Mouse (Mus musculus): ENCODE data around the gene Kif26b. TPM values are rescaled to one million over a fixed set of nuclear protein-coding genes. Genes with fewer than 3 reads are reported as not detected.

The Kif26b gene
- polyA plus RNA-seq, 1 experiment from 2014 or later: 2.9 TPM

DNA sequence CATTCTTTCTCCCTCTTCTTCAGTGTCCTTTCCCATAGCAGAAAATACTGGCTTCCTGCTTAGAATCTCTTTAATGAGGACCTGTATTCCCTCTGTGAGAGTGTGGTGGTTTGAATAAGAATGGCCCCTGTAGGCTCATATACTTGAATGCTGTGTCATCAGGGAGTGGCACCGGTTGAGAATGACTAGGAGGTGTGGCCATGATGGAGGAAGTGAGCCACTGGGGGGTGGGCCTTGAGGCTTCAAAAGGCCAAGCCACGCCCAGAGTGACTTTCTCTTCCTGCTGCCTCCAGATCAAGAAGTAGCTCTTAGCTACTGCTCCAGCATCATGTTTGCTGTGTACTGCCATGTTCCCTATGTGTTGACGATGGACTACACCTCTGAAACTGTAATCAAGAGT, 15.7 kb downstream of the Kif26b start:
- Histone ChIP-seq H3K4me1 (no peaks in the 10 kb centered on the region), H3K27me3 (no peaks in the 10 kb centered on the region), H3K27ac (no peak overlapping the region), H3K4me2 (no peak overlapping the region), H3K9ac (no peak overlapping the region), H3K4me3 (no peak overlapping the region), H3K36me3 (ENCODE audit: poor library complexity, severe bottlenecking) (no peaks in the 10 kb centered on the region), H3K9me3 (replicated peaks) (no peaks in the 10 kb centered on the region)
- 78% methylated on average over 3 of the region's 3 CpGs for WGBS
- no peak for ATAC-seq

DNA sequence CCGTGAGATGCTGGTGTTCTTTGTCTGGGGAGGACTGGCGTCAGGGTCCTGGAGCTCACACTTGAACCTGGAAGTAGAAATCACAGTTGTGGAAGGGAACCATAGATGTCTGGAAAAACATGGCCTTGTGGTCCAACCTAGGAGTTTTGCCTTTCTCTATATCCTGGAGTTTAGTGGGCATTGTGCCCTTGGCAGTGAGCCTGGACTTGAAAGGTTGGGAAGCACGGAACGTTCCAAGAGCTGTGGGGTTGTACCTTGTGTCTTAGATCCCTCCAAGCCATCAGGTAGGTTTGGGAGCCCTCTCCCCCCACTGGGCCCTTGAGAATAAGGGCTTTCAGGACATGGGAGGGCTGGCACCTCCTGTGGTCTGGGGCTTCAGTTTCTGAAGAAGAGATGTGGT, 20.7 kb downstream of the Kif26b start:
- Histone ChIP-seq H3K4me3 (no peak overlapping the region), H3K4me2 (no peak overlapping the region)

DNA sequence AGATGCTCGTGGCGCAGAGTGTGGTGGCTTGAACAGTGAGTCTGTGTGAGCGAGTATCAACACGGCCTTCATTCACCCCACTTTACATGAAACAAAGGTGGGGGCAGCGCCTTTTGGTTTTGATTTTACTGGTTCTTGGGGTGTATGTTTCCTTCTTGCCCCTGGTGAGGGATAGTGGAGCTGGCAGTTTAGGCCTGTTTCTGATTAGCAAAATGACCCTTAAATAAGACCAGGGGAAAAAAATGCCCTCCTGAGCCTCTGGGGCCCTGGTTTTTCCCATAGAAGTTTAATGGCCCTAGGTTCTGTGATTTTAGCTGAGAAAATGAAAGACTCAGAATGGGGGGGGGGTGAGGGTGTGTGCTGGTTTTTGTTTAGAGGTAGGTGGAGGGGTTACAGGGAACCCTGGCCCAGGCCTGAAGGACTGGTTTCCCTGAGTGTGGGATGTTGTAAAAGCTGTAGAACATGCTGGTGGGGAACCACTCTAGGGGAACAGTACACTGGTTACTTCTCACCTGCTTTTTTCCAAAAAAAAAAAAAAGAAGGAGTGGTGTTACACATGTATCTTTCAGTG, 21.6 kb downstream of the Kif26b start:
- ATAC-seq: no peak
- no peaks in the 10 kb centered on the region for H3K36me3 ChIP-seq (ENCODE audit: poor library complexity, severe bottlenecking)
- H3K4me1 ChIP-seq: peaks cover 4% of the 10 kb centered on the region; the same call in 1 of the 2 replicates
- no peak overlapping the region for H3K4me2 ChIP-seq
- H3K27me3 ChIP-seq: no peaks in the 10 kb centered on the region
- WGBS: 91% methylated on average over 5 of the region's 5 CpGs
- H3K27ac ChIP-seq: no peak overlapping the region
- H3K4me3 ChIP-seq: no peak overlapping the region
- H3K9ac ChIP-seq: no peak overlapping the region
- H3K9me3 ChIP-seq (replicated peaks): no peaks in the 10 kb centered on the region

More for the DNA sequence above, 20.7 kb downstream of the Kif26b start:
- H3K27me3 ChIP-seq: no peaks in the 10 kb centered on the region
- peaks cover 4% of the 10 kb centered on the region; the same call in 1 of the 2 replicates for H3K4me1 ChIP-seq
- WGBS: 84% methylated on average over 4 of the region's 4 CpGs
- no peaks in the 10 kb centered on the region for H3K36me3 ChIP-seq (ENCODE audit: poor library complexity, severe bottlenecking)
- H3K9ac ChIP-seq: no peak overlapping the region
- ATAC-seq: no peak
- H3K27ac ChIP-seq: no peak overlapping the region
- no peaks in the 10 kb centered on the region for H3K9me3 ChIP-seq (replicated peaks)

DNA sequence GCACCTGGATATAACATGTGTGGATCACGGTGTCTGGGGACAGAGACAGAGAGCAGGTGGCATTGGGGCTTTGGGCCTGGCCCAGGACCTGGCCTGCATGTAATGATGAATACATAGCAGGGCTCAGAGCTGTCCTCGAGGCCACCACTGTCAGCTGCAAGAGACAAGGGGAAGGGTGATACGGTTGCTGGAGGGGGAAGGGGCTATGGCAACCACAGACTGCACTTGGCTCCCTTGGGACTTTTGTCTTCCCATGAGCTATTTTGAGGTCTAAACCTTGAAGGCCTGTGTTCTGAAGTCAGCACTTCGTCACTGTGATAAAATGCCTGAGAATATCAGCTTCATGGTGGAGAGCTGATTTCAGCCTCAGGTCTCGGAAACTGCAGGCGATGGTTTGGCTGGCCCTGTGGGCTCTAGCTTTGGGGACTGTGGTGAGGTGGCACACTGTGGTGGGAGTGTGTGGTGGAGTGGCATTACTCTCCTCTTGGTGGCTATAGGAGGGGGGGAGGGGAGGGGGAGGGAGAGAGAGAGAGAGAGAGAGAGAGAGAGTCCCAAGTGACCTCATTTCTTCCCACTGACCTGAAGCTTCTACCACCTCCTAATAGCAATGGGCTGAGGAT, 23.5 kb downstream of the Kif26b start:
- WGBS: 95% methylated on average over 6 of the region's 6 CpGs
- no peak for ATAC-seq

DNA sequence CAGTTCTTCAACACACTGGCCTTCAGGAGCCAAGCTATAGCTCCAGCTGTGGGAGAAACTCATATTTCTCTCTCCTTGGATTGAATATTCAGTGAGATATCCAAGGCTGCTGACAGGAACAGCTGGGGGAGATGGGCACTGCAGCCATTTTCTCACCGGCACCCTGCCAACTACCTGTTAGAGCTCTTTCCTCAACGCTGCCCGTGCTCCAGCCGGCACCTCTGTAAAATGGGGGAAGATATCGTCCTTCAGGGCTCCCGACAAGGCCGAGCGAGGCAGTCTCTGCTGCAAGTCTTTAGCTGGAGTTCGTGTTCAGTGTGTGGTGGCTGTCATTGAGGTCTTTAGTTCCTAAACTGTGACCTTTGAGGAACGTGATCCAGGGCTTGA, 24.0 kb downstream of the Kif26b start:
- Histone ChIP-seq H3K4me2 (no peak overlapping the region), H3K27me3 (no peaks in the 10 kb centered on the region), H3K4me1 (peaks cover 4% of the 10 kb centered on the region; the same call in 1 of the 2 replicates), H3K36me3 (ENCODE audit: poor library complexity, severe bottlenecking) (no peaks in the 10 kb centered on the region), H3K27ac (no peak overlapping the region), H3K9me3 (replicated peaks) (no peaks in the 10 kb centered on the region), H3K9ac (no peak overlapping the region), H3K4me3 (no peak overlapping the region)
- WGBS: 69% methylated on average over 10 of the region's 10 CpGs
- no peak for ATAC-seq

More for the DNA sequence above, 23.5 kb downstream of the Kif26b start:
- Histone ChIP-seq H3K4me1 (peaks cover 4% of the 10 kb centered on the region; the same call in 1 of the 2 replicates), H3K4me2 (no peak overlapping the region), H3K27me3 (no peaks in the 10 kb centered on the region), H3K4me3 (no peak overlapping the region), H3K27ac (no peak overlapping the region), H3K9ac (no peak overlapping the region), H3K9me3 (replicated peaks) (no peaks in the 10 kb centered on the region), H3K36me3 (ENCODE audit: poor library complexity, severe bottlenecking) (no peaks in the 10 kb centered on the region)

DNA sequence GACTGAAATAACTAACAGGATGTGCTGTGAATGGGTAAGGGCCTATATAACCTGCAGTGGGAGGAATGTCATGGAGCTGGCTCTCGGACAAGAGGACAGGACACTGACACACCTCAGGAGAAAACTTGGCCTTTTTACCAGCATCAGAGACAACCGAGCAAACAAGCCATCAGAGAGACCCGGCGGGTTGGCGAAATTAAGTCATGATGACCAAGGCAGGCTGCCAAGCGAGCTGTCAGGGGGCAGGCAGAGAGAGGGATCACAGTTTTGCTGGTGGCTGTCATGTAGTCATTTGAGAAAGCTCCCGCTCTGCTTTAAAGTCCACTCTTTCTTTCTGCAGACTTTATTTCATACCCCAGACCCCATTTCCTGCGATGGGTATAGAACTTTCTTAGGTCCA, 27.3 kb downstream of the Kif26b start:
- H3K9me3 ChIP-seq (replicated peaks): peaks cover 6% of the 10 kb centered on the region; the same call in 1 of the 2 replicates
- no peaks in the 10 kb centered on the region for H3K27me3 ChIP-seq
- no peak overlapping the region for H3K27ac ChIP-seq
- H3K4me3 ChIP-seq: no peak overlapping the region
- H3K36me3 ChIP-seq (ENCODE audit: poor library complexity, severe bottlenecking): no peaks in the 10 kb centered on the region
- no peak overlapping the region for H3K9ac ChIP-seq
- no peak overlapping the region for H3K4me2 ChIP-seq
- ATAC-seq: no peak
- 94% methylated on average over 8 of the region's 8 CpGs for WGBS
- H3K4me1 ChIP-seq: peaks cover 4% of the 10 kb centered on the region; the same call in 1 of the 2 replicates

DNA sequence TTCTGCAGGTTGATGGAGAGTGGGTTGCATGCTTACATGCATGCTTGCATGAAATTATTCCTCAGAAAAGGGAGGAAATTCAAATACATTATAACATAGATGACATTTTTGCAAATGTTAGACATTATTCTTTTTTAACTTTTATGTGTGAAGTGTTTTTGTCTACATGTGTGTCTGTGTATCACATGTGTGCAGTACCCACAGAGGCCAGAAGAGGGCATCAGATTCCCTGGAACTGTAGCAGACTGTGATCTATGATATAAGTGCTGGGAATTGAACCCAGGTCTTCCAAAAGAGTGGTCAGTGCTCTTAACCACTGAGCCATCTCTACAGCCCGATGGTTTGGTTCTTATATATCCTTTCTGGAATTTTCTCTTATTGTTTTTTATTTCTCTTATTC, 31.1 kb downstream of the Kif26b start:
- no peaks in the 10 kb centered on the region for H3K36me3 ChIP-seq (ENCODE audit: poor library complexity, severe bottlenecking)
- H3K4me2 ChIP-seq: no peak overlapping the region
- H3K4me1 ChIP-seq: no peaks in the 10 kb centered on the region
- ATAC-seq: no peak
- 100% methylated on average over 1 of the region's 1 CpGs for WGBS
- no peak overlapping the region for H3K9ac ChIP-seq
- no peaks in the 10 kb centered on the region for H3K27me3 ChIP-seq
- H3K4me3 ChIP-seq: no peak overlapping the region
- peaks cover 6% of the 10 kb centered on the region; the same call in 1 of the 2 replicates for H3K9me3 ChIP-seq (replicated peaks)
- H3K27ac ChIP-seq: no peak overlapping the region

DNA sequence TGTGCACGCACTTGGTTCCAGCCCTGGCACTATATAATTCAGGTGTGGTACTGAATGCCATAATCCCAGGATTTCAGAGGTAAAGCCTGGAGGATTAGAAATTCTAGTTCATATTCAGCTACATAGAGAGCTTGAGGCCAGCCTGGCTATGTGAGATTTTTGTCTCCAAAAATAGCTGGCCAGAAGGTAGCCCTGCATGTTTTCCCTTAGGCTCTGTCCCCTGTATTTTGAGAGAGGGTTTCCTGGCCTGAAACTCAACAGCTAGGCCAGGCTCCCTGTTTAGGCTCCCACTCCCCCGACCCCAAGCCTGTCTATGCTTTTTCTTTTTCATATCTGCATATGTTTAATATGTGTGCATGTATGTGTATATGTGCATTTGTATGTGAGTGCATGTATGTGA, 34.9 kb downstream of the Kif26b start:
- no peak overlapping the region for H3K9ac ChIP-seq
- WGBS: 82% methylated on average over 2 of the region's 2 CpGs
- ATAC-seq: no peak
- no peak overlapping the region for H3K4me3 ChIP-seq
- no peaks in the 10 kb centered on the region for H3K36me3 ChIP-seq (ENCODE audit: poor library complexity, severe bottlenecking)
- 0 out of 2 replicates have a peak, but pooled peaks cover 2% of the 10 kb centered on the region for H3K27me3 ChIP-seq
- peaks cover 6% of the 10 kb centered on the region; the same call in 1 of the 2 replicates for H3K9me3 ChIP-seq (replicated peaks)
- H3K4me1 ChIP-seq: peaks cover 3% of the 10 kb centered on the region; the same call in 1 of the 2 replicates
- H3K4me2 ChIP-seq: no peak overlapping the region
- H3K27ac ChIP-seq: no peak overlapping the region

DNA sequence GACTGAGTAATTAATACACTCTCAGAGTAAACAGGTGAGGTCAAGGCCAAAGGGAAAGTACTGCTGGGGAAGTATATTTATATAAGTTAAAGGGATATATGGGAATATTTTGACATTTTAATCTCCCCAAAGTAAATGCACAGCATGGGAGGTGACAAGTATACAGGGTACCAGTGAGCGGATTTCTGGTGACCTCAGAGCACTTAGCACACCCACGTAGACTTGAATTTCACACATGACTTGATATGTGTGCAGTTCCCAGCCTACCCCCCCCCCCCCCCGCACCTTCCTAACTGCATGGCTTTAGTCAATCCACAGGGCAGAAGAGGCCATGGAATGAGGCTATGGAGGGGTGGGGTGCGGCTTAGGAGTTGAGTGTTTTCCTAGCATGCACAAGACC, 35.9 kb downstream of the Kif26b start:
- 0 out of 2 replicates have a peak, but pooled peaks cover 2% of the 10 kb centered on the region for H3K27me3 ChIP-seq
- WGBS: 65% methylated on average over 4 of the region's 4 CpGs

DNA sequence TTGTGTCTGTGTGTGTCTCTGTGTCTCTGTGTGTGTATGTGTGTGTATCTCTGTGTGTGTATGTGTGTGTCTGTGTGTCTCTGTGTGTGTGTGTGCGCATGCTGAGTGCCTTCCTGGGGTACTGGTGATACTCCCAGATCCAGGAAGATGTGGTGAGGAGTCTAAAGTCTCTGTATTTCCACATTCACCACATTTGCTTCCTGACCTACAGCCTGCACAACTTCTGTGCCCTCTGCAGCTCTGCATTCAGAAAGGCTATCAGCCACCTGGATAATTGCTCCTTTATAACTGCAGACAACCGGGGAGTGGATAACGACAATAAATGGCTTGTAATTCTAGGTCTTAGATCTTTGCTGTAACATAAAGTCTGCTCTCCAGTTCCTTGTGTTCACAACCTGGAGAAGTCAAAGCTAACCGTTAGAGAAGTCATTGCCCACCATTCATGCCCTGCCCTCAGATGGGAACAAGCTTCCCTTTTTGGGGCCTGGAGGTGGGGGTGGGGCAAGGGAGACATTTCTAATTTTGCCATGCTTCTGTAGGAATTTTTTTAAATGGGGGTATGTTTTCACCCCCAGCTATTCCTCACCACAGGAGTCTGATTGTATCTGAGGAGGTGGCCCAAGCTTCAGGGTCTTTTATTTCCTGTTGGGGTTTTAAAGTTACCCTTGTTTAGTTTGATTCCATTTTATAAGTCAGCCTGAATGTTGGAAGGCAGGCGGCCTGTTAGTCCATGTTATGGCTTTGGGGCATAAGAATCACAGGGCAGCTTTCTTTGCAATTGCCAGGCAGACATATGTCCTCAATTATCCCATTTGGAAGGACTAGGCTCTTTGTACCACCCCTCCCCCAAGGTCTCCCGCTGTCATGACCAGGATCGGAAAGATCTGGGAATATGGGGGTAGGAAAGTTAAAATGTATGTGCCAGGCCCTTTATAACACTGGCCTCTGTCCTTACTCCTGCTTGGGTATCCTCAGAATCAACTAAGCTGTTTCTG, 39.9 kb downstream of the Kif26b start:
- Histone ChIP-seq H3K36me3 (ENCODE audit: poor library complexity, severe bottlenecking) (no peaks in the 10 kb centered on the region), H3K4me2 (no peak overlapping the region), H3K4me1 (peaks cover 16% of the 10 kb centered on the region), H3K4me3 (no peak overlapping the region), H3K9me3 (replicated peaks) (no peaks in the 10 kb centered on the region), H3K27me3 (0 out of 2 replicates have a peak, but pooled peaks cover 2% of the 10 kb centered on the region), H3K27ac (no peak overlapping the region), H3K9ac (no peak overlapping the region)
- ATAC-seq: no peak
- WGBS: 61% methylated on average over 7 of the region's 7 CpGs

More for the DNA sequence above, 35.9 kb downstream of the Kif26b start:
- Histone ChIP-seq H3K9ac (no peak overlapping the region), H3K36me3 (ENCODE audit: poor library complexity, severe bottlenecking) (no peaks in the 10 kb centered on the region), H3K9me3 (replicated peaks) (peaks cover 4% of the 10 kb centered on the region; the same call in 1 of the 2 replicates), H3K27ac (no peak overlapping the region), H3K4me1 (peaks cover 7% of the 10 kb centered on the region; the same call in 1 of the 2 replicates), H3K4me2 (no peak overlapping the region), H3K4me3 (no peak overlapping the region)
- ATAC-seq: no peak

DNA sequence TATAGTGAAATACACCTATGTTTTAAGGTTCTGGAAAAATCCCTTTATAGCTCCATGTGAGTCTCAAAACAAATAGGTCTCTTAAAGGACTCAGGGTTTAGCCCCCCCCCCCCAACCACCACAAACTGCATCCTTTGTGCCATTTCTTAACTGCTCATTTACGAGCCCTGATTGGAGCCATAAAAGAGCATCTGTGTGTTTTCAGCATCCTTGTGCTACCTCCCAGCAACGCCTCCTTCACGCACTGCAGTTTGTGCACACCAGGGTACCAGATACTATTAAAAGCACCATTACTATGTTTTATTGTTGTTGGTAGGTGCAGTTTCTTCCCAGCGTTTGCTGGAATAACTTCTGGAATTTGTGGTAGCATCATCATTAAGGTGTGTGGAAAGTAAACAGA, 42.1 kb downstream of the Kif26b start:
- Histone ChIP-seq H3K27ac (no peak overlapping the region), H3K4me3 (no peak overlapping the region), H3K4me1 (peaks cover 16% of the 10 kb centered on the region), H3K4me2 (no peak overlapping the region), H3K36me3 (ENCODE audit: poor library complexity, severe bottlenecking) (no peaks in the 10 kb centered on the region), H3K27me3 (no peaks in the 10 kb centered on the region), H3K9ac (no peak overlapping the region), H3K9me3 (replicated peaks) (peaks cover 8% of the 10 kb centered on the region; the same call in 1 of the 2 replicates)
- no peak for ATAC-seq
- WGBS: 40% methylated on average over 4 of the region's 4 CpGs
